Mouse (Mus musculus) left cerebral cortex, postnatal 10 days (tissue): ENCODE measurements around the gene Rrp15. TPM values are rescaled to one million over a fixed set of nuclear protein-coding genes. Genes with fewer than 3 reads are reported as not detected.
A peak's percentile ranks its signal among the peaks of the same experiment; 100 is the strongest.
"Not testable (repeated sequence)": the region's sequence is repeated elsewhere in the genome, so short reads cannot be mapped to it uniquely, and the experiment has no call there.

ENCODE experiments used
- DNase-seq, 2 experiments: peaks; one replicate each; pipeline ENCODE4 v3.0.0; 2021 to 2022; ENCODE audit warnings: low spot score in 2 of 2, mixed read lengths in 1 of 2; ENCODE audit errors: extremely low spot score in 1 of 2
- intact Hi-C: fragments of 180-260 bp; cut with DNase I; formaldehyde crosslinking; loops from one replicate; pipeline ENCODE4 v1.15.1; 2025
- total RNA-seq, 2 experiments: library from RNA; stranded (reverse); gene quantifications; 2 replicates each; pipeline ENCODE4 v1.2.3; 2021

Rrp15 gene
- 10 to 100 TPM; 14.6 to 17.1 TPM for total RNA-seq

DNA sequence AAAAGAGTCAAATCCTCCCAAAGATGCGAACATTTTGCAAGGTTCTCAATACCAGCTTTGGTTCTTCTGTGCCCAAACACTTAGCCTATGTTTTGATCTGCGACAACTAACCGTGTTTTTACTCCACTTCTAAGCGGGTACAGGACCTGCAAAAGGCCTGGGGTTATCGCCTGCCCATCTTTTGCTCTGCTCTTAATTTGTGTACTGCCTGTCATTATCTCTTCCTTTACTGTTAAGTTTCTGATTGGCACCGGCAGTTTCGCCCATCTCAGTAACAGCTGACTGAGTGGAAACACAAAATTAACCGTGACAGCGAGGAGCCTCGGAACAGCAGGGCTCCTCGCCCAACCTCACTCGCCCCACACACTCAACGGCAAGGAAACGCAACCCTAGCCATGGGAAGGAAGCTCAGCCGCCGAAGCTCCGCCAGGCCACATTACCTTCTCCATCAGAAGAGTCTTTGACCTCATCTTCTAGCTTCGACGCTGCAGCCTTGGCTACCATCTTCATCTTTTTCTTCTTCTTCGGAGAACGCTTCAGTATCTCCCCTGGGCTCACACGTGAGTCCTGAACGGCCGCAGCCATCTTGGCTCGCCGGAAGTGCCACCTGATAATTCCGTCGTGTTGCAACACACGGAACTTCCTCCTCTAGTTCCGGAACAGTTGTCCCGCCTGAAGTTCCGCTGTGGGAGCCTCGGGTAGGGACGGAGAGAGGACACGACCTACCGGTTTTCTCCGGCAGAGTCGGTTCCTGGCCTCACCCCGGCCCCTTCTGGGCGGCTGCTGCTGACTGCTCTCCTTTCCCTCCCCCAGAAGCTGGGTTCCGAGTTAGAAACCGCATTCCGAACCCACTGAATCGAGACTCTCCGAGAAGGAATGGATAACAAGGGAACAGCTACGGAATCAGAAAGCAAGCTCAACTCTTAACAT is at the start of gene Rrp15:
Rrp15 (minus strand) TSS at position 635 of the 930 bp plus-strand sequence.
- DNase-seq: peak; percentile 81 to 88
- intact Hi-C loops: no loop called here

DNA sequence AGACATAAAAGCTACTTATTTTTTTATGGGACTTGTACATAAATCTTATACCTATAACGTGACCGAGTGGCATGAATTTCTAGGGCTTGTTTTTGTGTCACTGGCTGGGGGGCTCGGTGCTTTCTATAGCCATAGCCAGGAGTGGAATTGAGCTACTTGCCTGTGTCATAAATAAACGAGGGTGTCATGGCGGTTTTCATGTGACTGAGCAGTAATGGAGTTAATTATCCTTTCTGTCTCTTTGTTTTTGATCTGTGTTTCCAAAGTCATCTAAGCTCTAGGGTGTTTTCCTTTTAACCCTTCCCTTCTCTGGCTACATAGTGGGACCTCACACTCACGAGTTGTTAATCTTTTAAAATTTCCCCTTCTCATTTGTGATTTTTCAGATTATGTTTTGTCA is 48.8 kb upstream of the Rrp15 start:
- DNase-seq: no peak
- intact Hi-C loops: no loop called here

DNA sequence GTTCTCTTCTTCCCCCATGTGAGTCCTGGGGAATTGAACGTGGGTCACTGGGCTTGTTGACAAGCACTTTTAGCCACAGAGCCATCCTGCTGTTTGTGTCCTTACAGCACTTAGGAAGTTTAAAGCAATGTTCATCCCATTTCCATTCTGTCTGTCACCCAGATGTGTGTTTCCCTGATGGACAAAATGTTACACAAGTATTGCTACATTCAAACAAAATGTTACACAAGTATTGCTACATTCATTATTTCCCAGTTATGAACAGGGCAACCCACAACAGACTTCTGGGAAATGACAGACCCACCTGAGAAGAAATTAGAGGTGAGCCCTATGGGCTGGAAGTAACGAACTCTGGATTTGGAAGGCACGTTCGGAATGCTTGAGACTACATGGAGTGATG is 36.2 kb upstream of the Rrp15 start:
- DNase-seq: no peak
- intact Hi-C loops: no loop called here

DNA sequence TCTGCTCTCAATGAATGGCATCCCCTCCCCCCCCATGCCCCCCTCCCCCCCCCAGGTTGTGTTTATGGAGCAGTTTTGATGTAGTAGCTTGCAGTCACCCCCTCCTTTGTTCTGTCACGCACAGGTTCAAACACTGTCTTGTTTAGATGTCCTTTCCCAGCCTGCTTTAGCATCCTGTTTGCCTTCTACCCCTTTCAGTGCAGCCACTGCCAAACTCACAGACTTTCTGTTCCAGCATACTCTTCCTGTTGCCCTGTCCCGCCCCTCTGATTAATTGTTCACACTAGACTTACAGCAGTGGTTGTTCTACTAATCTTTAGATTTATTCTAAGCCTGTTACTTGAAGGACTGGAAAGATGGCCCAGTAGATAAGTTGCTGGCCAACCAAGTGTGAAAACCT is 31.7 kb upstream of the Rrp15 start:
- intact Hi-C loops: no loop called here

DNA sequence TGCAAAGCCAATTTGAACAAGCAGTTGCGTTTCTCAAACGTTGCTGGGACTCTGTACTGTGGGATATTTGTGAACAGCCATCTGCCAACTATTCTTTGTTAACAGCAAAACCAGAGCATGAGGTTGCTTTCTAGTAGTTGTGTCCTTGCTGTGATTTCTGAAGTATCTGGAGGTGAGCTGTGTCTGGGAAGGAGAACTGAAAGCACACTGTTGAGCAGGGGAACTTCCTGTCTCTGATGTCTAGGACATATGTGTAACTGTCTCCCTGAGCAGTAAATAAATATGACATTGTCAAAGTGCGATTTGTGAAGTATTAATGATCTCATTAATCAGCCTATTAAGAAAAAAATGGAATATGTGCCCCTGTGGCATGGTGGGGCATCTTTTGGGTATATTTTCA is 24.0 kb upstream of the Rrp15 start:
- intact Hi-C loops: no loop called here
- DNase-seq: no peak

More for the DNA sequence above, 31.7 kb upstream of the Rrp15 start:
- DNase-seq: no peak

DNA sequence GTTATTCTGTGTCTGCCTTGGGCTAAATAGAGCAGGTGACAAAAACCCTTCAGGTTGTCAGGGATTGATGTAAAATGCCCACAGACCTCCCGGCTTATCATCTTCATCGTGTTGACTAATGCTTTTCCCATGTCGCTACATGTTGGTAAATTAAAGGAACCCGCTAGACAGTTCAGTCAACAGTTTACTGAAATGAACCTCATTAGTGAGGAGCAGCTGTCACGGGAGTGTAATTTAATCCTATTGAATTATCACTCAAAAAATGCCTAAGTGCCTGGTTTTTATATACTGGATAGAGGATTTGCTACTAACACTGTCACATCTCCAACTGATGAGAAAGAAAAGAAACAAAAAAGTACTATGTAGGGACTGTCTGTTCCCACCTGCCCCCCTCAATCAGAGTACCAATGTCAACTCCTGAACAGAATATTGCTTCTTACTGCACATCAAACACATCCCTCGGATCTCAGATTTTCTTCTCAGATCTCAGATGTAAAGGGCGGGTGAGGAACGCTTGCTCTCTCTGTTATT is 23.5 kb upstream of the Rrp15 start:
- intact Hi-C loops: no loop called here
- DNase-seq: no peak

DNA sequence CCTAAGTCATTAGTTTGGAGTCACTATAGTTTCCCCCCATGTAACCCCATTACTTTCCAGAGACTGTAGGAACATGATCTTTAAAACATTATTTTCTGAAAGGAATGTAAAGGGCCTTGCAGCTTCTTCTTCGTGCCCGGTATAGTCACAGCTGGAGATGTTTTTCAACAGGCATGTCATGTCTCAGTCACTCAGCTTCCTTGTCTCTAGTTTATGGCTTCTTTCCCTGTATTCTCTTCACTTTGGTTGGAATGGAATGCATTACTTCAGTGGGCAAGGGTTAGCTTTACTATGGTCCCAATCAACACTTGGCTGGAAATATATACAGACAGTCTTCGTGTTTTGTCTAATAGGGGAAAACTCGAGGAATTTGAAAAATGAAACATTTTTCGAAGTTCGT is 22.8 kb upstream of the Rrp15 start:
- DNase-seq: no peak
- intact Hi-C loops: no loop called here

DNA sequence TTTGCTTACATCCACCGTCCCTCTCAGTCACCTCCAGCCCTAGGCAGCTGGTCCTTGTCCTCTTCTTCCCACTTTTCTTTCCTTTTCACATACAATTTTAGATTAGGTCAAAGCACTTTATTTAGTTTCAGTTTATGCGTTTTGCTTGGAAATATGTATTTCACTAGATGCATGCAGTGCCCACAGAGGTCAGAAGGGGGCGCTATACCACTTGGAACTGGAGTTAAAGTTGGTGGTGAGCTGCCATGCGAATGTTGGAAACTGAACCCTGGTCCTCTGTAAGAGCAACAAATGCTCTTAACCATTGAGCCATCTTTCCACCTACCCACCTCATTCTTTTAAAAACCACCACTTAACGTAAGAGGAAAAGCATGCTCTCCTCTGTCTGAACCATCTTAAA is 21.5 kb upstream of the Rrp15 start:
- DNase-seq: no peak
- intact Hi-C loops: no loop called here

DNA sequence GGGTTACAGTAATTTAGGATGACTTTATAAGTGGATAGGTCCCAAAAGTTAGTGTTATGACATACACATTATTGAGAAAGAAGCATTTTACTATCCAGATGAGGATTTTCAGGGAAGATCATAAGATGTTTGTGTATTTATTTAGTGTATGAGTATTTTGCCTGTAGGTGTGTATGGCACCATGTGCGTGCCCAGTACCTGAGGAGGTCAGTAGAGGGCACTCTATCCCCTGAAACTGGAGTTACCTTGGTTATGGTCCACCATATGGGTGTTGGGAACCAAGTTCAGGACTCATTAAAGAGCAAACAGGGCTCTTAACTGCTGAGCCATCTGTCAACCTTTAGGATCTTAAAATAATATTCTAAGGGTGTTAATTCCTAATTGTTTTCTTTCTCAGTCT is 19.2 kb upstream of the Rrp15 start:
- intact Hi-C loops: no loop called here
- no peak for DNase-seq

DNA sequence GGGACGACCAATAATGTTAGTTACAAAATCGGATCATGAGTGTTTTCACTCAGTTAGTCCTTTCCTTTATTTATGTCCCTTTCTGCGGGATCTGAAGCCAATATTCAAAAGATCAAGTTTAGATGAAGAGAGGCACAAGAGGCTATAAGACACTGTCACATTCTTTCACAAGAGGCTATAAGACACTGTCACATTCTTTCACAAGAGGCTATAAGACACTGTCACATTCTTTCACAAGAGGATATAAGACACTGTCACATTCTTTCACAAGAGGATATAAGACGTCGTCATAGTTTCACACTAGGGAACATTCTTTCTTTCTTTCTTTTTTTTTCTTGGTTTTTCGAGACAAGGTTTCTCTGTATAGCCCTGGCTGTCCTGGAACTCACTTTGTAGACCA is 14.3 kb upstream of the Rrp15 start:
- intact Hi-C loops: not testable (repeated sequence)

DNA sequence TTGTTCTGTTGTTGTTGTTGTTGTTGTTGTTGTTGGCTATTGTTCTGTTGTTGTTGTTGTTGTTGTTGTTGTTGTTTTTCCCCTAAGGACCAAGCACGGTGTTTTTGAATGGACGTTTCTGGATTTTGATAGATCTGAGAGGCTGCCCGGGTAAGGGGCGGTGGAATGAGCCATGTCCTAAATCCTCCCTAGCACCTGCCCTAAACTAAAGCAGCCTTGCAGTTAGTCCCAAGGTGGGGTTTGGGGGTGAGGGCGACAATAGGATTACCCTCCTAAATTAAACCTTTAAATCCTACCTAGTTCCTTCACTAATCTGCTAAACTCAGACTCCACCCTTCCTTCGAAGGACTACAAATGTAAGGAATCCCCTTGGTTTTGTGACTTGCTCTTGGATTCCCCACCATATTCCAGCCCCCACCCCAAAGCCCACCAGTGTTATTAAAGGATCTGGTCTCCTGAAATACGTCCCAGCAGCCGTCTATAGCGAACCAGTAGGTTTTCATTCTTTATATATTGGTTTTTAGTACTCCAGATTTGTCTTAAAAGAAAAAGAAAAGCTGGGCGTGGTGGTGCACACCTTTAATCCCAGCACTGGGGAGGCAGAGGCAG is 621 bp upstream of the Rrp15 start:
- intact Hi-C loops: no loop called here
- no peak for DNase-seq

More for the DNA sequence above, 14.3 kb upstream of the Rrp15 start:
- DNase-seq: not testable (repeated sequence)

DNA sequence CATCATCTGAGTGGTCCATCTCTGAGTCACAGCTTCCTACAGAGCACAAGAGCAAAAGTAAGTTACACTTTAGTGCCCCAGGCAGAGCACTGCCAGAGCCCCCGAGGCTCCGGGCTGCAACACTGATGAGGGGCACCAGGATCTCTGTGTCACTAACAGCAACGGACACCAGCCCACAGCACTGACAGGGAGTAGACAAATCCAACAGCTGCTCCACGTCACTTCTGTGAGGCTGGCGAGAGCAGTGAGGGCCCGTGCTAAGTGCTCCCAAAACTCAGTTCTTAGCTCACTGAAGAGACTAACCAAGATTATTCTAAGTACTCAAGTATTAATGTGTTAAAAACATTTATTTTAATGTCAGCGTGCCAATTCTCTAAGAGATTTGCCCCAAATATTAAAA is 9.3 kb downstream of the Rrp15 start:
- no peak for DNase-seq
- intact Hi-C loops: no loop called here

DNA sequence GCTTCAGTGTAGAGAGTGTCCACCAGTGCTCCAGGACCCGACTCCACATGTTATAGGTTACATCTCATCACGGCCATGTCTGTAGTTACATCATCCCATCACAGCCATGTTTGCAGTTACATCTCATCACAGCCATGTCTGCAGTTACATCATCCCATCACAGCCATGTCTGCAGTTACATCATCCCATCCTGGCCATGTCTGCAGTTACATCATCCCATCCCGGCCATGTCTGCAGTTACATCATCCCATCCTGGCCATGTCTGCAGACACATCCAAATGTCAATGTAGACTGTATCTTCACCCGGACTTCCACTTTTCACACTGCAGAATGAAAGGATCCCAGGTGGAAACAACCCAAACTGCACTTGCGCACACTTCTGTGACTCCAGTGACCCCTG is 13.6 kb downstream of the Rrp15 start:
- no peak for DNase-seq
- intact Hi-C loops: no loop called here

DNA sequence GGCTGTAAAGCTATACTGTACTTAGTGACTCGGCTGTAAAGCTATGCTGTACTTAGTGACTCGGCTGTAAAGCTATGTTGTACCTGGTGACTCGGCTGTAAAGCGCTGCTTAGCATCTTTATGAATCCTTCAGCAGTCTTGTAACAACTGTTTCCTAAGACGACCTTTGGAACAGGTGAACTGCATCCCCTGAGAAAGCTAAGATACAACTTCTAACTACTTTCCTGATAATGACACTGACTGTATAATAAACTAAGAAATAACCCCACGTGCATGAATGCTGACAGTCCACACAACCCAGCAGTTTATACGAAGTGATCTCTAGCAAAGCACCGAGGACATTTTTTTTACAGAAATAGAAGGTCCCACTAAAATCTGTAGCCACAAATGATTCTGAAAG is 16.1 kb downstream of the Rrp15 start:
- DNase-seq: no peak
- intact Hi-C loops: no loop called here

DNA sequence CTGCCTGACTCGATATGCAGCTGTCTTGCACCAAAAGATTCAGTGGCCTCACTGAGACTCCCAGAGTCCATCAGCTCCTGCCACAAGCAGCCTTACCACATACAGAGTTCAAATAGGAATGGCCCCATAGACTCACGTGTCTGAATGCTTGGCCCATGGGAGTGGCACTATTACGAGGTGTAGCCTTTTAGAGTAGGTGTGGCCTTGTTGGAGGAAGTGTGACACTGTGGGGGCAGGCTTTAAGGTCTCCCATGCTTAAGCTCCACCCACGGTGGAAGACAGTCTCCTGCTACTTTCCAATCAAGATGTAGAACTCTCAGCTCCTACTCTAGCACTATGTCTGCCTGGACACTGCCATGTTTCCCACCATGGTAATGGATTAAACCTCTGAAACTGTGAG is 20.4 kb downstream of the Rrp15 start:
- intact Hi-C loops: no loop called here
- no peak for DNase-seq

DNA sequence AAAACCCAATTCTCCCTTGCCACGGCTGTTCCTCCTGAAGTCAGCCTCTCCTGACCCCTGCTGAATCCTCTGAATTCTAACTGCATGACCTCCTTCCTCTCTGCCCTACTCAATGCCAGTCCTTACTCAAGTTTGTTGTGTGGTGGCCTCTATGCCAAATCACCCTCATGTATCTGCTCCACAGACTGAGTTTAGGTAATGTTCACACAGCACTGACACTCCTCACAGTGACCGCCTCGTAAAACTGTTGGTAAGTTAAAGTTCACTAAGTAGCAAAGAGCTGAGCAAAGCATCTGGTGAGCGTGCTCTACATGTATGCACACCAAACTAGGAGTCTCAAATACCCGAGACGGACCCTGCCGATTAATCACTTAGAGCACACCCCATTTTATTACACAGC is 23.0 kb downstream of the Rrp15 start:
- intact Hi-C loops: no loop called here

DNA sequence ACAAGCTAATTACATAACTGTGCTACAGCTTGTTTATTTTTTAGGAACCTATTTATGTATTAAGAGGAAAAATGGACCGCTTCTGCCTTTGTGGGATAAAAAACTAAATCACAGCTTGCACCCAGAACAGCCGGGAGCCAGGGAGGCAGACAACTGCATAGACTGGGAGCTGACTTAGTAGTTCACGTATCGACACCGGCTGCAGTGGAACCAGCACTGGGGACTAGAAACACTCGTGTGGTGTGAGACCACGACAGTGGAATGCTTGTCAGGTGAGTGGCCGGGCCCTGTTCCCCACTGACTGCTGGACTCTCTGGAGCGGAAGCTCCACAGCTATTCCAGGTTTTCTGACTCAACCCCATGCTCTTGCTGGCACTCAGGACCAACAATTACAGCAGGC is 26.9 kb downstream of the Rrp15 start:
- intact Hi-C loops: loop anchor here (2.0 to 5.0 kb wide), 2 partner anchors 1039 to 1175 kb away; no protein-coding TSS in a partner anchor
- DNase-seq: no peak

More for the DNA sequence above, 23.0 kb downstream of the Rrp15 start:
- no peak for DNase-seq

DNA sequence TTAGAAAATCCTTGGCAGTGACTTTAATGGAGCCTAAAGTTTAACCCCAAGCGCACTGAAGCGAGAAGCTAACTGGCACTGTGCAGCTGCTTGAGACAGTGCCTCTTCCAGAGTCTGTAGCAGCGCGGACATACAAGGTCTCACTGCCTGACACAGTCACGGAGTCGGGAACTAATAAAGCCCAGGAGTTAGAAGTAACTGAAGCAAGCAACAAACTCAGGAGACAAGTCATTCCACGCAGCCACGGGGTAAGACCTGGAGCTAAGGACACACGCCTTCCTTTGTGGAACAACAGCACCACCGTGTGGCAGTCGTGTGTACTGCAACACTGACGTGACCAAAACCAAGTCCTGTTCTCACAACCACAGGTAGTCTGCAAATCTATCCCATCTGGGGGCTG is 27.3 kb downstream of the Rrp15 start:
- intact Hi-C loops: loop anchor here (2.0 to 5.0 kb wide), 2 partner anchors 1039 to 1175 kb away; no protein-coding TSS in a partner anchor
- DNase-seq: peak; percentile 62 to 77

DNA sequence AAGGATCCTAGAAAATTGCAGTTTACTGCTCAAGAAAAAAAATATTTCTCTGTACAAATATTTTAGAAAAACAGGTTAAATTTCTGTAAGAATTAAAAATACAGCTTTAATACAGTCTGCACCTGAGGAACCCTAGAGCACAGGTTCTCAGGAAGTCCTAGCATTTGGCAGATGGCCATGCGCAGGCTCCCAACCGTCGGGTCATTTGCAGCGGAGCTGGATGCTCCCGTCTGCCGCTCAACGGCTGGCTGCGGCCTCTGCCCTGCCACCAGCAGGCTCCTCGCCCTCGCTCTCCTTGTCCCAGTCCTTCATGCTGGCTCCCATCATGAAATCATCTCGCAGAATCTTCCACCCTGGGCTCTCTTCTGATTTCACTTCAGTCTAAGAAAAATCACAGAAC is 28.0 kb downstream of the Rrp15 start:
- no peak for DNase-seq
- intact Hi-C loops: loop anchor here (5.0 kb wide), 1 partner anchor 1174 kb away; no protein-coding TSS in a partner anchor

DNA sequence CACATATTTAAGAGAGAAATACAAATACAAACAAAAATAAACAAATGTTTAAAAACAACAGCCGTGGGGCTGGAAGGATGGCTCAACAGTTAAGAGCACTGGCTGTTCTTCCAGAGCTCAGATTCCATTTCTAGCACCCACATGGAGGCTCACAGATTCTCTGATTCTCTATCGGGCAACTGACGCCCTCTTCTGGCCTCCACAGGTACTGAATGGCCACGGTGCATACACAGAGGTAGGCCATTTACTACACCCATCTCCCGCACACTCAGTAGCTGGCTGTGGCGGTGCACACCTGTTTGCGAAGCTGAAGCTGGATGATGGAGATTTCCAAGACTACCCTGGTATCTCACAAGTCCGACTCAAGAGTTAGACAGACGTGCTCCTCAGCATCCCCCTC is 29.4 kb downstream of the Rrp15 start:
- intact Hi-C loops: loop anchor here (5.0 kb wide), 1 partner anchor 1172 kb away; no protein-coding TSS in a partner anchor
- DNase-seq: no peak
